Mouse (Mus musculus): ENCODE results near the gene Frmd4b. TPM values are rescaled to one million over a fixed set of nuclear protein-coding genes. Genes with fewer than 3 reads are reported as not detected.

Gene Frmd4b
- polyA plus RNA-seq, 3 experiments from 2014 or later, result 10.9 to 16.5 (median 12.1) TPM

DNA sequence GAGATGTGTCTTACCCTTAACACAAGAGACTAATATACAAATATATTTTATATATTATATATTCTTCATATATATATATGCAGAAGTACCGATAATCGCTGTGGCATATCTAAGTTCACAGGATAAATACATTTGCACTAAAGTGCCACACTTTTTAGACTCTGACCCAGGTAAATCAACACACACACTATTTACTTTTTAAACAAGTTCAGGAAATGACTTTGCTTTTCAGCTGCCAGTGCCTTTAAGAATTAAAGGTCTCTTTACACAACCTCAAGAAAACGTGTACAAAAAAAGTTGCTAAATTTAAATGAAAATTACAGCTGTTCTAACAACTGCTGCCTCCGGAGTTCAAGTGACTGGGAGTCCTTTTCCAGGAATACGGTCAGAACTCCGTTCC is 264.0 kb downstream of the Frmd4b start:
- ATAC-seq, result no peak

DNA sequence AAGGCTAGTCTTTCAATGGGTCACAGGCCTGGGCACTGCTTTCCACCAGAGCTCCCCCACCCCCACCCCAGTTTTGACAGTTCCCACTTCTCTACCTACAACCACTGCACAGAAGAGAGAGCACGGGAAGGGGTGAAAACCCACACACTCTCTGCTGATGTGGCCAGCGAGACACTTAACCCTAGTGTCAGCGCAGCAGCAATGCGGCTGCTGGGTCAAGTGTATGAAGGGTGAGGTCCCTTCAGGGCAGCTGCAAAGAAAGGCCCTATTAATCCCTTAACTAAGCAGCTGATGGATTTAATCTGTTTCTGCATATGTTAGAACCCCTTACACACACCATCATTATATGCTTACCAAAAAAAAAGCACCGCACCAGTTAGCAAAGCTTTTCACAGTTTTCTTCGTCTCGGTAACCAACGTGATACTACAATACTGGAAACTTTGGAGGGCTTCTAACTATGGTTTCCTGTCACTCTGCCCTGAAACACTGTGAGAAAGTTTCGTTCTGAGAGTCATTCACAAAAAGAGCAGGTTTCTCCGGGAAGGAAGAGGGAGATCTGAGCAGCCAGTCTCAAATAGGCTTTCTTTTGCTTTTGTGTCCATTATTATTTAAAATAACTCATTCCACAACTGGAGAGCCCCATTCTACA is 264.7 kb downstream of the Frmd4b start:
- peak; percentile 61 for ATAC-seq

DNA sequence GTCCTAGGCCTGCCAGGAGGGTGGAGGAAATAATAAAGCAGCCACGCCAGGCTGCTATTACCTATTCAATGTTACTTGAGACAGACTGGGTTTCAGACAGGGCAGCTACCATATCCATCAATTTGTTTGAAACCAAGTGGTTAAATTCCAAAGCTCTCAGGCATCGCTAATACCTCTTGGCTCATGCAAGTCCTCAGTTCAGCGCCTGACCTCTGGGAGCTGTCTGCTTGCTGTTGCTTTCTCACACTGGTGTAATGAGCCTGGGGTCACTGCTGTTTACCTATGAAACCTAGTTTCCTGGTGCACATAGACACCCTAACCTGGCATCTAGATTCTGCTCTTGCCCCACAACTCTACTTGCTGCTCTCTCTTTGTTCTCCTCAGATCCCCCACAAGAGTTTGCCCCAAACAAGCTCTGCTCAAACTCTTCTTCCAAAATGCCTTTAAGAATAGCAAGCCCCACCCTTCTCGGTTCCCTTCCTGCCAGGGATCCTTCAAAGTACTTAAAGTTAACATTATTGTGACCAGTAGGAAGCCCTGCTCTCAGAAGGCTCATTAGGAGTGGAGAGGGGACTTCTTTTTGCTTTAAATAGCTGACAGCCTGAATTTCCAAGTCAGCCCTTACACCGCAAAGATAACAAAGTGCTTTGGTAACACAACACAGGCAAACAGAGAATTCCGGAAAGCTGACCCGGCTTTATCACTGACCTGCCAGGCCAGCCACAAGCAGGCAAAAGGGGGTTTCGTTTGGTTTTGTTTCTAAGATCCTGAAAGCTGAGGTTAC is 267.8 kb downstream of the Frmd4b start:
- ATAC-seq, result no peak

DNA sequence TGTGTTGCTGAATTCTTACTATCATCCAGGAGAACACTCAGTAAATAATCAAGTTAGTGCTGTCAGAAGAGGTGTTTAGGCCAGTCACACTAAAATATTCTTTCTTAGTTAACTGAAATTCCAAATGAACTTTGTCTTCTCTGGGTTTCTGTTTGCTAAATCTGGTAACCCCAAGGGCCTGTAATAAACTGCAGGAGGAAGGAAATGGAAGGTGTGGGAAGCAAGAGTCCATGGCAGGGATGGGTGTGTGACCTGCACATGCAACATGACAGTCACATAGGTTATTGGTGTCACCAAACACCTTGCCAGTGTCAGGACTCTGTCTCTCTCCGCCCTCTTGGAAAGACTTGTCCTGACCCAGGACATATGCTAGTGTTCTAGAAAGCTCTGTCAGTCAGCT is 270.4 kb downstream of the Frmd4b start:
- no peak for ATAC-seq

DNA sequence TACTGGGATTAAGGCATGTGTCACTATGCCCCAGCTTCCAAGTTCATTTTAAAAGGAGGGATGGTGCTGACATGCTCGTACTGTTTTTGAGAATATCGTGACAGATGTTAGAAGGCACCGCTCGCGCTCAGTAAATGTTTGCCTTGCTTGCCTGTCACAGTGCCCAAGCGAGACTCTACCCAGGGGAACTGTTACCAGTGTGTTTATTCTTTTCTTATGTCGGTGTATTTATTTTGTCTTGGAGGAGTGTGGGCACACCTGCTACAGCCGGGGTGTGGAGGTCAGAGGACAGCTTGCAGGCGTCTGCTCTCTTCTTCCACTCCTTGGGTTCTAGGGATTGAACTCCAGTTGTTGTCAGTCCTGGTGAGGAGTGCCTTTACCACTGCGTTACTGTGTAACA is 270.8 kb downstream of the Frmd4b start:
- ATAC-seq, result no peak

DNA sequence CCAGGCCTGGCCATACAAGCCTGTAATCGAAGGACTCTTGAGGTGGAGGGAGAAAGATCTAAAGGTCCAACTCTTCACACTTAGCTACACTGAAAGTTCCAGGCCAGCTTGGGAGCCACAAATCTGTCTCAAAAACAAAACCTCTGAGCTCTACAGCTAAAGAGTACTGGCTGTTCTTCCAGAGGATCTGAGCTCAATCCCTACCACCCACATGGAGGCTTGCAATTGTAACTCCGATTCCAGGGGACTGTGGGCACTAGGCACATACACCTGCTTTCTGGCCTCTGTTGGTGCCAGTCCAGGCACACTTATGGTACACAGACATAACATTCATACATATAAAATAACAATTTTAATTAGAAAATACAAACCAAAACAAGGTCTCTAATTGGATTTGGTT is 271.4 kb downstream of the Frmd4b start:
- ATAC-seq, result no peak

- no peak for ATAC-seq
These were observed 275.2 kb downstream of the Frmd4b start for GRCm38 (mm10) chr6:97342185-97342584.

DNA sequence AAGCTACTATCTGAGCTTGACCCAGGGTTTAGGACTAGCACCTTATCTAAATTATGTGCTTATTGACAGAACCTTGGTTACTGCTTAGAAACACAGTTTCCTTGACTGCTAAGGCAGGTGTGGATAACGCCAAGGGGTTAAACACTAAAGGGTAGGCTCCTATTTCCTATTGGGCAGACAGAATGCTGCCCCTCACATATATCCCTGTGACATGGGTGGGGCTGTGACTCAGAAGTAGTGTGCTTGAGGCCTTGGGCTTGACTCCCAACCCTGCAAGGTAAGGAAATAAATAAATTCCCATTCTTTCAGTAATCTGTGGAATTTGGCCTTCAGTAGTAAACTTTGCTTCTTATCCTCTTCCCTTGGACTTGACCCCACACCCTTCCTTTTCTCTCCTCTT is 275.7 kb downstream of the Frmd4b start:
- ATAC-seq, result no peak

GRCm38 (mm10) chr6:97341148-97341547 is 276.2 kb downstream of the Frmd4b start:
- ATAC-seq, result no peak

DNA sequence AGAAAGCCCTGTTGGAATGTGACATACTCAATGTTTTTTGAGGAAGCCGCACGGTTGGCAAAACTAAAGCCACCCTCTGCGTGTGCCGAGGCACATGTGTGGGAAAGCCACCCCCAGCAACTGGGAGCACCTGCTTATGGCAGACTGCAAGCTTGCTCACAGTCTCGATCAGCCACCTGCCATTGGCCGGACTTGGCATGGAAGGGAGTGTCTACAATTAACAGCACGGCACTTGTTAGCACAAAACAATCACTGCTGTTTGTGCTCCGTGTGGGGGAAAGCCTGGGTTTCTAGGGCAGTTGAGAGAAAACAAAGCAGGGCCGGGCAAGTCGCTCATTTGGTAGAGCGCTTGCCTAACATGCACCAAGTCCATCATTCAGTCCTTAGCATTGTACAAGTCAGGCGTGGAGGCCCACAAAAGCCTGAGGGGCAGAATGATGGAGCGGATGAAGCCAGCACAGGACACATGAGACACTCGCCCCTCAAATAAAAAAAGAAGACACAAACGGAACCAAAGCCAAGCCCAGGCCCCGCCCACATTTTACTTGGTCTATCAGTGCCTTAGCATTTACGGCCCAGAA is 277.0 kb downstream of the Frmd4b start:
- ATAC-seq, result no peak

- ATAC-seq, result no peak
These were observed 278.1 kb downstream of the Frmd4b start for GRCm38 (mm10) chr6:97339271-97339681.

DNA sequence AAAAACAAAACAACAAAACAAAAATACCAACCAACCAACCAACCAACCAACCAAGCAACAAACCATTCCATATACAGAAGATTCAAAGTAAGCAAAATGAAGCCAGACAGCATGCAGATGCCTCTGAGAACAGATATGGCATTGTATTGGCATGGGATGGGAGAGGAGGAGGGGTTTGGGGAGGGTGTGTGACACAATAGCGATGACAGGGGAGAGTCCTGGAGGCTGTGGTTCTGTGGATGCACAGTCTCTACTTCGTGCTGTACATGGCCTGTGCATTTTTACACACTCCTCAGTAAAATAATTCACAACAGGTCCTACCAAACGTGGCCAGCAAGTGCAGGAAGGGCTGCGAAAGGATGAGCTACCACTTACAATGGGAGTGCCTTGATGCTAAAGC is 278.5 kb downstream of the Frmd4b start:
- ATAC-seq, result no peak

GRCm38 (mm10) chr6:97333323-97333722 is 284.0 kb downstream of the Frmd4b start:
- ATAC-seq, result no peak

- ATAC-seq, result no peak
These were observed 293.4 kb downstream of the Frmd4b start for GRCm38 (mm10) chr6:97323951-97324350.

DNA sequence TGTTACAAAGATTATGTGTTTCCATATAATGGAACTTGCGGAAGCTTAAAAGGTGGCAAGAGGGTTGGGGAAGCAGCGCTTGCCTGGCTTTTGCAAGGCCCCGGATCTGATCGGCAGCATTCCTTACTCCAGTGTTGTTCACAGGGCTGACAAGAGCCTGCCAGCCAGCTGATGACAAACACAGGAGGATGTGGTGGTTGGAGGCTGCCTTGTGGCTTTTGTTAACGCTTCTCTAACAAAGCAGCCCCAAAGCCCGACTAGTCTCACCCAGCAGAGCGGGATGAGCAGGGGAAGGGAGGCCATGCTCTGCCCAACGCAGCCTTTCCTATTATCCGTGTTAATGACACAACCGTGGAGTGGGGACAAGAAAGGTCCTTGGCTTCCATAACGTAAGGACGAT is 295.2 kb downstream of the Frmd4b start:
- ATAC-seq, result no peak

DNA sequence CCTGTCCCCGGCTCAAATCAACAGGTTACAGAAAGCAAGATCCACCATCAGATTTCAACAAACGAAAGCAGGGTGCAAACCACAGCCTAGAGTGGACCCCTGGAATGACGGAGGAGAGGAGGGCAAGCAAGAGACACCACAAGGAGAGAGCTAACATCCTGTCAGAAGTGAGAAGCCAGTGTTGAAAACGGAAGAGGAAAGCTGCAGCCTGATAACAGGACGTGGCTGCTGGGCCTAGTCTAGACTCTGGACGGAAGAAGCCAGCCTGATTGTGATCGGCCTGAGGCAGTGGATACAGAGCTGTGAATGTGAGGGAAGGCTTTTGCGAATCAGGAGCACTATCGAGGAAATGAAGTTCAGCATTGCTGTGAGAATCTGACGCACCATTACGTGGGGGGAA is 296.2 kb downstream of the Frmd4b start:
- peak; percentile 89 for ATAC-seq

DNA sequence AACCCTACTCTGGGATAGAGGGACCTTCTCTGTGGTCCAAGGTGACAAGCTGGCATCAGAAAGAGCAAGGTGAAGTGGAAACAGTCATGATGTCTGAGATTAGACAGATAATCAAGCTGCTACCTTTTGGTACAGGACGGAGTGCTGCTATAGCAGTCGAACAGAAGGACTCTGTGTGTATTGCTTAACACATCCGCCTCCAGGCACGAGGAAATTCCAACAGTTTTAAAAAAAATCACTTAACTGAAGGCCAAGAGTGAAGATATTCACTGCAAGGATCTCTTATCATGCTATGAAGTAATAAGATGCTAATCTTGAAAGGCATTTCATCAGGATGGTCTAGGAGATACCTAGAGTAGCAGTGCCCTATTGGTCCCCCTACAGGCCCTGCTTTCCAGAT is 298.3 kb downstream of the Frmd4b start:
- no peak for ATAC-seq

DNA sequence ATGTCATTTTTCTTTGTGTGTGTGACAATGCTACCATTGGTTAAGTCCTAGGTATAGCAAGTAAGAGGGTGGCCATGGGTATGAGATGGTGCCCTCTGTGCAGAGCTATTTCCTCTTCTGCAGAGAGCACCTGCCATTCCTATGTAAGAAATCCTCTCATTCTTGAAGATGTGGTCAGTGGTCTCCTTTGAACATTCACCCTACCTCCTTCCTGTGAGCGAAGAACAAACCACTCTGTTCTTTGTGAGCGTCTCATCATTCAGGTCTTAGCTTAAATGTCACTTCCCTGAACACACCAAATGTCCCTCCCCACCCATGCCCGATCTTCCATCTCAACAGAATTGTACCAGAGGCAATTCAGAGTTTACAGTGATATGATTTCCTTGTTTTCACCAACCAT is 299.4 kb downstream of the Frmd4b start:
- peak; percentile 29 for ATAC-seq

DNA sequence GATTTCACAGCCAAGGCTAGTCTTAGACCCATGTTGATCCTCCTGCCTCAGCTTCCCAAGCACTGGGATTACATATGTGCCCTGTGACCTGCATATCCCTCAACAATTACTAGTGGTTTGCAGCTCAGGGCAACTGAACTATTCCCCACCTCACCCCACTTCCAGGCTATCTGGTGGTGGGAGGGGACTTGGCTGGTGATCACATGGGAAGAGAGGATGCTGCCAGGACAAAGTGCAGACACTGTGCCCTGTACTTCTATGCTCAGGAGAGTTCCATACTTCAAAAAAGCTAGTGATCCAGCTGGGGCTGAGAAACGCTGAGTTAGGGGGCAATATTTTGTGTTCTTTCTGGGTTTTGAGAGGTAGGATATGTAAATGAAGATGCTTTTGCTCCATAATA is 300.6 kb downstream of the Frmd4b start:
- ATAC-seq, result no peak

GRCm38 (mm10) chr6:97315311-97315710 is 302.0 kb downstream of the Frmd4b start:
- no peak for ATAC-seq

- no peak for ATAC-seq
These were observed 304.8 kb downstream of the Frmd4b start for GRCm38 (mm10) chr6:97312545-97312939.

DNA sequence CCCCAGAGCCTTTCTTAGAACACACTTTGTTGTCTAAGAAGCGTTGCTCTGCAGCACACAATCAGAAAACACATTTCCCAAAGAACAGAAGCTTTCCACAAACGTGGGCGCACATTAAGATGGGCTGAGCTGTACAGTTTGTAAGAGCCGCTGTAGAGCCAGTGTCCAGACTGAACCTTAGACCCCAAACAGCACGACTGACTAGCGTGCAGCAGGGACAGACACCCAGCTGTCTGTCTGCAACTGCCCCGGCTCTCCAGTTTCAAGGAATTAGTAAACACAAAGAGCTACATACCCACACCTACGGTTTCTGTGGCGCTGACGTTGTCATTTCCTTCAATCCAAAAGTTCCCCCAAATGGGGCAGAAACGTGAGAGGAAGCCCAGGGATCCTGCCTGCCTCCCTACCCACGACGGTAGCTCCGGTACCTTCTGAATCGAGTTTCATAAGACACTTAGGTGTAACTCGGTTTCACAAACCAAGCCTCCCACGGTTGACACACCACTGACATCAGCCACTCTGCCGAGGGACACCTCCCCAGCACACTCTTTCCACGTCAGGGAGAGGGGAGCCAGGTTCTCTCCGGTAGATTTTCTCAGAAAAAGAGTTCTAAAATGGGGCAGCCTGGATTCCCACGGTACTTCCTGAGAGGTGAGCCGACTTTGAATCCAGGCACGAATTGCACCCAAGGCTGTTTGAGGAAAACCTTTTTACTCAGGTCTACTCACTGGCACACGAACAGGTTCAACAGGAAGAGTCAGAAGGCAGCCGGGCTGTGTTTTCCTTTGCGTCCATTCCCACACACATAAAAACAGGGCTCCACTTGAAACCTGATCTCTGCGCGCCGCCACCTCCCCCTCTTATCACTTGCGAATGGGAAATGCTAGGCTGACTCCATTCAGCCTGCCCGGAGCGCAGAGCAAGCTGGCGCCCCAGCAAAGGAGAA is 305.5 kb downstream of the Frmd4b start:
- peak; percentile 56 for ATAC-seq

GRCm38 (mm10) chr6:97310901-97311331 is 306.4 kb downstream of the Frmd4b start:
- ATAC-seq, result peak; percentile 77
